Mouse (Mus musculus) C2C12 (cell line): ENCODE measurements around the gene Il27. TPM values are rescaled to one million over a fixed set of nuclear protein-coding genes. Genes with fewer than 3 reads are reported as not detected.

Experiments
- H3K27me3 ChIP-seq: one replicate; pipeline ENCODE4 v1.6.1; 2011; ENCODE audit not compliant: control insufficient read depth, insufficient read depth, insufficient read length
- H3K36me3 ChIP-seq: one replicate; pipeline ENCODE4 v1.6.1; 2011; ENCODE audit not compliant: control insufficient read depth, insufficient read depth
- H3K4me3 ChIP-seq: one replicate; pipeline ENCODE4 v1.5.1; 2011; ENCODE audit warnings: mild to moderate bottlenecking, control low read depth; ENCODE audit not compliant: poor library complexity, insufficient read depth, severe bottlenecking
- H3K79me2 ChIP-seq: one replicate; pipeline ENCODE4 v1.6.1; 2011; ENCODE audit not compliant: control insufficient read depth, insufficient read depth
- H3K79me3 ChIP-seq: one replicate; pipeline ENCODE4 v1.6.1; 2011; ENCODE audit warnings: low read depth, control low read depth
- H3ac ChIP-seq: one replicate; pipeline ENCODE3; 2011; ENCODE audit warnings: low read depth; ENCODE audit not compliant: control insufficient read depth, insufficient read length
- CEBPB ChIP-seq: IDR thresholded peaks from one replicate; pipeline ENCODE4 v1.6.1; 2011; ENCODE audit warnings: low read depth, mild to moderate bottlenecking, control low read depth, moderate library complexity
- CTCF ChIP-seq: IDR thresholded peaks from one replicate; pipeline ENCODE4 v1.5.1; 2011; ENCODE audit not compliant: control insufficient read depth, insufficient read depth, insufficient read length
- FOSL1 ChIP-seq: IDR thresholded peaks from one replicate; pipeline ENCODE4 v1.8.0; 2011; ENCODE audit warnings: mild to moderate bottlenecking, low read length; ENCODE audit not compliant: poor library complexity, insufficient read depth, severe bottlenecking
- MAX ChIP-seq: IDR thresholded peaks from one replicate; pipeline ENCODE4 v1.6.1; 2011; ENCODE audit warnings: mild to moderate bottlenecking, control low read depth
- MYOD1 ChIP-seq: IDR thresholded peaks from one replicate; pipeline ENCODE4 v1.6.1; 2011; ENCODE audit warnings: low read depth; ENCODE audit not compliant: control insufficient read depth, insufficient read length
- MYOG ChIP-seq: IDR thresholded peaks from one replicate; pipeline ENCODE4 v1.6.1; 2011; ENCODE audit not compliant: control insufficient read depth, insufficient read length; ENCODE audit errors: extremely low read depth
- USF1 ChIP-seq: IDR thresholded peaks from one replicate; pipeline ENCODE4 v1.6.1; 2011; ENCODE audit warnings: low read depth, mild to moderate bottlenecking, control low read depth, moderate library complexity
- polyA plus RNA-seq: library from polyadenylated mRNA; unstranded; fragments of >200 nt; fragmentation: generic; extraction: Trizol; gene quantifications from one replicate; pipeline ENCODE4 v1.2.1, GENCODE M21; 2012; ENCODE audit warnings: missing spikeins

Il27 gene
- polyA plus RNA-seq, 1 experiment = not detected

DNA sequence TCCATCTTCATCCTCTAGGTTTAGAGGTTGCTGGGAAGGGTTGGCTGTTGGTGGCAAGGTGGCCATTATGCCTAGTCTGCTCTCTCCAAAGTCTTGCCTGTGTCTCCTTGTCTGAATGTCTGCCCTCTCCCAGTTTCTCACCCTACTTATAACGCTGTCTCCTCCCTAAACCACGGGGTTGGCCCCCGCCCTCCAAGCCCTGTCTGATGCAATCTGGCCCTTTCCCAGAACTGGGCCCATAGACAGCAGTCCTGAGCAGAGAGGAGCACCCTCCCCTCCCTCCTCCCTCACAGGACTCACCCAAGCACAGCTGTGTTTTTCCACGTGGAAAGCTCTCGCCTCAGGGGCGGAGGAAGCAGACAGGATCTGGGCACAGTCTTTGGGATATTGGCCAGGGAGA is 30.6 kb upstream of the Il27 start:
- no peak for TF ChIP-seq FOSL1
- no peak for TF ChIP-seq MAX
- TF ChIP-seq USF1 = no peak
- no peak for TF ChIP-seq CTCF
- peak; percentile 67 for TF ChIP-seq MYOD1
- peak; percentile 81 for TF ChIP-seq CEBPB
- no peak for TF ChIP-seq MYOG
- Histone ChIP-seq H3K4me3 (peak overlapping the region; percentile 36), H3K79me2 (peaks cover 15% of the 10 kb centered on the region), H3K79me3 (peaks cover 2% of the 10 kb centered on the region), H3K36me3 (no peaks in the 10 kb centered on the region), H3K27me3 (no peaks in the 10 kb centered on the region), H3ac (peak overlapping the region; percentile 65)

DNA sequence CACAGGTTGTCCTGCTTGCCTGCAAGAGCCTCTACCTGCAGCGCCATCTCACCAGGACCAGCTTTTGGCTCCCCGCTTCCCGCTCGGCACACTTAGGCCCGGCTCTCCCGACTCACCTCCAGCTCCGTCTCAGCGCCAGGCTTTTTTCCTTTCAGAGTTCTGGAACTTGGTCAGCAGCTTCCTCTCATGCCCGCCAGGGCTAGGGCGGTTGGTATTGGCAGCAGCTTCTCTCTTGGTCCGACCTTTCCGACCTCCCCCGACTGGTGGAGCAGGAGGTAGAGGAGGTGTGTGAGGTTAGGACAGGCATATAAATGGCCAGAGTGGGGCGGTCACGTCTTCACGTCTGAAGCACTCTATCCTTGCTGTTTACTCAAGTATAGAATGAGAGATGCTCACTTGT is 30.0 kb upstream of the Il27 start:
- TF ChIP-seq MYOD1 (no peak), CTCF (no peak), MYOG (no peak), CEBPB (no peak), FOSL1 (no peak), USF1 (no peak), MAX (no peak)
- H3K27me3 ChIP-seq = no peaks in the 10 kb centered on the region
- H3K4me3 ChIP-seq = peak overlapping the region; percentile 36
- peak overlapping the region; percentile 65 for H3ac ChIP-seq
- H3K36me3 ChIP-seq = no peaks in the 10 kb centered on the region
- peaks cover 2% of the 10 kb centered on the region for H3K79me3 ChIP-seq
- peaks cover 15% of the 10 kb centered on the region for H3K79me2 ChIP-seq

DNA sequence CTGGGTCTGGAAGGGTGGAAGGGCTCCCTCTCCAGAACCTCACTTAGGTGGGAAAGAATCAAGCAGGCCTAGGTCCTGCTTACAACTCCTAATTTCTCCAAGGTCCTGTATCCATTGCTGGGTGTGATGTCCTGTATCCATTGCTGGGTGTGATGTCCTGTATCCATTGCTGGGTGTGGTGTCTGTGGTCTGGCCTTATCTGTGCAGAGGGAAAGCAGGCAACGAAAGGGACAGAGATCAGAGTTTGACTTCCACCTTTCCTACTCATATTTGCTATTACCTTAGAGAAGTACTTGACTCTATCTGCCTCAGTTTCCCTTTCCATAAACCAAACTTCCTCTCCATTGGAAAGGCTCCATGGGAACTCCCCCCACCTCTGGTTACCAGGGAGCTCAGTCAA is 28.6 kb upstream of the Il27 start:
- H3K79me3 ChIP-seq = peaks cover 2% of the 10 kb centered on the region
- TF ChIP-seq USF1 (no peak), MYOG (no peak), CTCF (no peak), FOSL1 (no peak), MAX (no peak), MYOD1 (no peak), CEBPB (no peak)
- no peaks in the 10 kb centered on the region for H3K36me3 ChIP-seq
- H3ac ChIP-seq = no peak overlapping the region
- no peaks in the 10 kb centered on the region for H3K27me3 ChIP-seq
- peaks cover 15% of the 10 kb centered on the region for H3K79me2 ChIP-seq
- no peak overlapping the region for H3K4me3 ChIP-seq

DNA sequence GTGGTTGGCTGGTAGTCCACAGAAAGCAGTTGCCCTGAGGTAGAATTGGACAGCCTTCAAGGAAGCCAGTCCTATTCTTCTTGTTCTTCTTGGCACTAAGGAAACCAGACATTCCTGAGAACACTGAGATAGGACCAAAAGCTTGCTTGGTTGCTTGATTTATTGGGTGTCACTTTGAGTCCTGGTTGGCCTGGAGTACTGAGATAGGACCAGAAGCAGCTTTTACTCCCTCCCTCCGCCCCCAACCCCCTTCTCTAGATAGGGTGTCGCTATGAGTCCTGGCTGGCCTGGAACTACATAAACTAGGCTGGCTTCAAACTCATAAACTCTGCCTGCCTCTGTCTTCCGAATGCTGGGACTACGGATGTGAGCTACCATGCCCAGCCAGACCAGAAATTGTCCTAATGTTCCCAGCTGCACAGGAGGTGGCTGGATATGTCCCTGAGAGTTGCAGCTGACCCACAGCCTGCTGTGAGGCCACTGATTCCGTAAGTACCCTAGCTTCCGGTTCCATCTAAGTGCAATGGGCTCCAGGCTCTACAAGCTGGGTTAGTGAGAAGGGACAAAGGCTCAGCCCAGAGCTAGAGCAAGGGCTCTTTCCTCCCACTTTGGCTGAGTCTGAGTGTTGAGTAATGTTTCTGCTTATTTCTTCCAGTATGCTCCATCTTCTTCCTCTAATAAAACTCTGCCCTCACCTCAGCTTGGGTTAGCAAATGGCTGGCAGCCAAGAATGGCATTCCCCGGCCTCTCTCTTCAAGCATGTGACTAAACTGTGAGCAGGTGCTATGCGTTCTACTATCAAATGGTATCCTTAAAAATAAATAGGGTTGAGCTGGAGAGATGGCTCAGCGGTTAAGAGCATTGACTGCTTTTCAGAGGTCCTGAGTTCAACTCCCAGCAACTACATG is 27.0 kb upstream of the Il27 start:
- Histone ChIP-seq H3ac (no peak overlapping the region), H3K79me2 (peaks cover 15% of the 10 kb centered on the region)
- TF ChIP-seq CTCF (no peak), FOSL1 (no peak), MAX (no peak)

DNA sequence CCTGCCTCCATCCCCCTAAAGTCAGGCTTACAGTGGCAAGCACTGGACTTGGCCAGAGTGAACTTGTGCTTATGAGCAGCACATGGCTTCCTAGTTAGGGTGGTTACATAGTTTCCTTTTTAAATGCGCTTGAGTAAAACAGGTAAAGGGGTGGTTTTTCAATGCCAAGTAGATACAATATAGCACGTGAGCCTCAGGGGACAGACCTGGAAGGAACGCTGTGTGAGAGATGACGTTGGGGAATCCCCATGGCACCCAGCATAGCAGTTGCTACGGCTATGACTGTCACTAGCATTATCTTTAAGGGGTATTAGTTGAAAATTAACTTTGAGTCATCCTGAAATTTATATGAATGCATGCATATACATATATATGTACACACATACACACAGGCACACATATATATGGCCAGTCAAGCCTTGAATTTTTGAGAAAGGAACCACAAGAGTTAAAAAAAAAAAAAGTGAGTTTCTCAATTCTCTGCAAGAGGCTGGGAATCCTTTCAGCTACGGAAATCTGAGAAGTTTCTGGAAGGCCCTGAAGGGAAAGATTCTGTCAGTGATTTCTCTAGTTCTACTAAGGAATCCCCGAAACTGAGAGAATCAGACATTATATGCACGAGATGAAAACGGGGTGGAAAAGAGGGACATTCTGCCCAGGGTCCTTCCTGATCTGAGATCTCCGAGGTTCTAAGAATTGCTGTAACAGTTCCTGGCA is 25.0 kb upstream of the Il27 start:
- H3K79me3 ChIP-seq = peaks cover 2% of the 10 kb centered on the region
- TF ChIP-seq MYOD1 = no peak

More for the DNA sequence above, 27.0 kb upstream of the Il27 start:
- H3K4me3 ChIP-seq = no peak overlapping the region
- H3K36me3 ChIP-seq = no peaks in the 10 kb centered on the region
- H3K27me3 ChIP-seq = no peaks in the 10 kb centered on the region
- H3K79me3 ChIP-seq = peaks cover 2% of the 10 kb centered on the region

More for the DNA sequence above, 25.0 kb upstream of the Il27 start:
- no peak overlapping the region for H3K4me3 ChIP-seq
- no peaks in the 10 kb centered on the region for H3K36me3 ChIP-seq
- H3K79me2 ChIP-seq = peaks cover 14% of the 10 kb centered on the region
- H3K27me3 ChIP-seq = no peaks in the 10 kb centered on the region
- H3ac ChIP-seq = no peak overlapping the region
